Mouse (Mus musculus) limb, embryonic 10.5 days (tissue): ENCODE data around the gene Aff1. TPM values are rescaled to one million over a fixed set of nuclear protein-coding genes. Genes with fewer than 3 reads are reported as not detected.

Experiments
- DNase-seq: peaks from one replicate; pipeline ENCODE4 v3.0.0-alpha.2; 2017; ENCODE audit warnings: low spot score
- H3K27ac ChIP-seq: fragments of 300-500 bp; sonication (generic); 2 replicates; pipeline ENCODE4 v1.5.1; 2016; ENCODE audit warnings: mild to moderate bottlenecking
- H3K27me3 ChIP-seq: fragments of 300-500 bp; sonication (generic); 2 replicates; pipeline ENCODE4 v1.6.1; 2016; ENCODE audit warnings: low read depth, mild to moderate bottlenecking; ENCODE audit not compliant: poor library complexity, severe bottlenecking
- H3K36me3 ChIP-seq: fragments of 300-500 bp; sonication (generic); 2 replicates; pipeline ENCODE4 v1.6.1; 2016; ENCODE audit warnings: mild to moderate bottlenecking, moderate library complexity
- H3K4me1 ChIP-seq: fragments of 300-500 bp; sonication (generic); 2 replicates; pipeline ENCODE4 v1.6.1; 2016
- H3K4me3 ChIP-seq: fragments of 300-500 bp; sonication (generic); 2 replicates; pipeline ENCODE4 v1.5.1; 2016; ENCODE audit warnings: mild to moderate bottlenecking, moderate library complexity
- H3K9me3 ChIP-seq: fragments of 300-500 bp; sonication (generic); replicated peaks from 2 replicates; pipeline ENCODE4 v1.6.1; 2016; ENCODE audit warnings: mild to moderate bottlenecking
- WGBS: fragments of 180-500 bp; shearing (Covaris S2); methylation state at CpG from one replicate; pipeline ENCODE4 v1.1.7; 2016; 5-methylcytosine and 5-hydroxymethylcytosine counted together
- polyA plus RNA-seq: library from polyadenylated mRNA; unstranded; fragments of >200 nt; fragmentation: Nextera tagmentation; extraction: Ambion mirVana; gene quantifications from 2 replicates; pipeline ENCODE4 v1.2.1, GENCODE M21; 2016

Aff1 gene
- polyA plus RNA-seq, 1 experiment from 2014 or later: 4.6 TPM

- no peaks in the 10 kb centered on the region for H3K36me3 ChIP-seq
- H3K27ac ChIP-seq: no peak overlapping the region
- no peaks in the 10 kb centered on the region for H3K9me3 ChIP-seq
- peaks cover 5% of the 10 kb centered on the region; the same call in 1 of the 2 replicates for H3K27me3 ChIP-seq
- H3K4me3 ChIP-seq: no peak overlapping the region
- WGBS: 38% methylated on average over 6 of the region's 6 CpGs
- H3K4me1 ChIP-seq: peaks cover 12% of the 10 kb centered on the region
- DNase-seq: peak; percentile 44
Observed at GRCm38 (mm10) chr5:103674482-103674881, 17.7 kb upstream of the Aff1 start.

GRCm38 (mm10) chr5:103676289-103676881, 15.8 kb upstream of the Aff1 start:
- 86% methylated on average over 6 of the region's 6 CpGs for WGBS
- Histone ChIP-seq H3K4me1 (peaks cover 12% of the 10 kb centered on the region), H3K4me3 (no peak overlapping the region), H3K36me3 (no peaks in the 10 kb centered on the region), H3K27ac (no peak overlapping the region), H3K9me3 (no peaks in the 10 kb centered on the region), H3K27me3 (peaks cover 5% of the 10 kb centered on the region; the same call in 1 of the 2 replicates)
- no peak for DNase-seq

- 82% methylated on average over 6 of the region's 6 CpGs for whole genome bisulfite sequencing
Observed at GRCm38 (mm10) chr5:103677894-103678293, 14.3 kb upstream of the Aff1 start.

GRCm38 (mm10) chr5:103678974-103679373, 13.2 kb upstream of the Aff1 start:
- Histone ChIP-seq H3K27ac (no peak overlapping the region), H3K4me3 (no peak overlapping the region), H3K9me3 (no peaks in the 10 kb centered on the region), H3K4me1 (peaks cover 7% of the 10 kb centered on the region), H3K36me3 (no peaks in the 10 kb centered on the region), H3K27me3 (no peaks in the 10 kb centered on the region)
- WGBS: 92% methylated on average over 5 of the region's 5 CpGs
- no peak for DNase-seq

More at GRCm38 (mm10) chr5:103677894-103678293, 14.3 kb upstream of the Aff1 start:
- no peak overlapping the region for H3K4me3 ChIP-seq
- H3K36me3 ChIP-seq: no peaks in the 10 kb centered on the region
- H3K27ac ChIP-seq: no peak overlapping the region
- H3K4me1 ChIP-seq: peaks cover 12% of the 10 kb centered on the region
- H3K27me3 ChIP-seq: no peaks in the 10 kb centered on the region
- H3K9me3 ChIP-seq: no peaks in the 10 kb centered on the region
- no peak for DNase-seq

GRCm38 (mm10) chr5:103680381-103680780, 11.8 kb upstream of the Aff1 start:
- 36% methylated on average over 4 of the region's 4 CpGs for WGBS

GRCm38 (mm10) chr5:103681824-103682223, 10.3 kb upstream of the Aff1 start:
- 87% methylated on average over 3 of the region's 3 CpGs for WGBS
- Histone ChIP-seq H3K27ac (no peak overlapping the region), H3K36me3 (no peaks in the 10 kb centered on the region), H3K4me3 (no peak overlapping the region), H3K4me1 (no peaks in the 10 kb centered on the region), H3K27me3 (no peaks in the 10 kb centered on the region), H3K9me3 (no peaks in the 10 kb centered on the region)
- DNase-seq: no peak

More at GRCm38 (mm10) chr5:103680381-103680780, 11.8 kb upstream of the Aff1 start:
- H3K9me3 ChIP-seq: no peaks in the 10 kb centered on the region
- no peak overlapping the region for H3K4me3 ChIP-seq
- H3K27ac ChIP-seq: no peak overlapping the region
- no peaks in the 10 kb centered on the region for H3K36me3 ChIP-seq
- peak; percentile 73 for DNase-seq
- no peaks in the 10 kb centered on the region for H3K4me1 ChIP-seq
- H3K27me3 ChIP-seq: no peaks in the 10 kb centered on the region

GRCm38 (mm10) chr5:103689645-103690044, 2.5 kb upstream of the Aff1 start:
- no peaks in the 10 kb centered on the region for H3K36me3 ChIP-seq
- H3K4me3 ChIP-seq: no peak overlapping the region
- no peaks in the 10 kb centered on the region for H3K9me3 ChIP-seq
- no peak overlapping the region for H3K27ac ChIP-seq
- peaks cover 22% of the 10 kb centered on the region for H3K4me1 ChIP-seq
- WGBS: 87% methylated on average over 5 of the region's 5 CpGs
- DNase-seq: no peak
- peaks cover 25% of the 10 kb centered on the region for H3K27me3 ChIP-seq

- no peak overlapping the region for H3K4me3 ChIP-seq
- peaks cover 29% of the 10 kb centered on the region for H3K27me3 ChIP-seq
- no peak overlapping the region for H3K27ac ChIP-seq
- 90% methylated on average over 8 of the region's 8 CpGs for WGBS
- no peak for DNase-seq
- H3K36me3 ChIP-seq: no peaks in the 10 kb centered on the region
- peaks cover 22% of the 10 kb centered on the region for H3K4me1 ChIP-seq
- H3K9me3 ChIP-seq: no peaks in the 10 kb centered on the region
Observed at GRCm38 (mm10) chr5:103690190-103690589, 2.0 kb upstream of the Aff1 start.

GRCm38 (mm10) chr5:103691171-103691570, 1.0 kb upstream of the Aff1 start:
- Histone ChIP-seq H3K27me3 (peaks cover 29% of the 10 kb centered on the region), H3K4me1 (peaks cover 22% of the 10 kb centered on the region), H3K4me3 (no peak overlapping the region), H3K9me3 (no peaks in the 10 kb centered on the region), H3K36me3 (no peaks in the 10 kb centered on the region), H3K27ac (no peak overlapping the region)
- DNase-seq: no peak

- Histone ChIP-seq H3K27me3 (peaks cover 37% of the 10 kb centered on the region), H3K4me3 (peak overlapping the region; percentile 75), H3K9me3 (no peaks in the 10 kb centered on the region), H3K27ac (peak overlapping the region; percentile 66), H3K36me3 (no peaks in the 10 kb centered on the region), H3K4me1 (peaks cover 27% of the 10 kb centered on the region)
- under 1% methylated on average over 34 of the region's 34 CpGs for whole genome bisulfite sequencing
- DNase-seq: no peak
Observed at GRCm38 (mm10) chr5:103692531-103693040, 412 bp downstream of the Aff1 start.

GRCm38 (mm10) chr5:103693041-103693641, 967 bp downstream of the Aff1 start:
- H3K27ac ChIP-seq: peak overlapping the region; percentile 66; the same call in 1 of the 2 replicates
- H3K4me3 ChIP-seq: peak overlapping the region; percentile 75
- H3K9me3 ChIP-seq: no peaks in the 10 kb centered on the region
- H3K36me3 ChIP-seq: no peaks in the 10 kb centered on the region
- peaks cover 39% of the 10 kb centered on the region for H3K27me3 ChIP-seq
- DNase-seq: peak; percentile 54
- 2% methylated on average over 28 of the region's 28 CpGs for WGBS
- peaks cover 29% of the 10 kb centered on the region for H3K4me1 ChIP-seq

GRCm38 (mm10) chr5:103694094-103694493, 1.9 kb downstream of the Aff1 start:
- WGBS: 54% methylated on average over 6 of the region's 6 CpGs
- H3K4me3 ChIP-seq: no peak overlapping the region
- DNase-seq: no peak
- H3K9me3 ChIP-seq: no peaks in the 10 kb centered on the region
- H3K4me1 ChIP-seq: peaks cover 29% of the 10 kb centered on the region
- no peaks in the 10 kb centered on the region for H3K36me3 ChIP-seq
- no peak overlapping the region for H3K27ac ChIP-seq
- H3K27me3 ChIP-seq: peaks cover 39% of the 10 kb centered on the region

- Histone ChIP-seq H3K9me3 (no peaks in the 10 kb centered on the region), H3K36me3 (no peaks in the 10 kb centered on the region), H3K4me3 (no peak overlapping the region), H3K27me3 (peaks cover 31% of the 10 kb centered on the region), H3K27ac (no peak overlapping the region), H3K4me1 (peaks cover 16% of the 10 kb centered on the region)
- WGBS: 82% methylated on average over 5 of the region's 5 CpGs
- DNase-seq: no peak
Observed at GRCm38 (mm10) chr5:103697875-103698491, 5.8 kb downstream of the Aff1 start.
